Mouse (Mus musculus): Measurements from ENCODE around the gene Tspan18. TPM values are rescaled to one million over a fixed set of nuclear protein-coding genes. Genes with fewer than 3 reads are reported as not detected.

Tspan18 gene
- total RNA-seq, 4 experiments from 2014 or later: 2.1 to 4.5 (median 3.6) TPM

- no peak for DNase-seq (ENCODE audit: low spot score in 2 of 2)
Measured at GRCm38 (mm10) chr2:93188020-93188760, 146.1 kb downstream of the Tspan18 start.

GRCm38 (mm10) chr2:93187323-93187996, 146.8 kb downstream of the Tspan18 start, which contains the start of gene Trp53i11:
Gene Trp53i11, plus strand, starts transcription at chr2:93187548.
- DNase-seq (ENCODE audit: low spot score in 2 of 2): peak; percentile 59 to 60

- peak in 1 of 2 experiments; percentile 70 for DNase-seq (ENCODE audit: low spot score in 2 of 2)
Measured at GRCm38 (mm10) chr2:93182859-93183258, 151.4 kb downstream of the Tspan18 start.

GRCm38 (mm10) chr2:93180077-93180844, 154.0 kb downstream of the Tspan18 start:
- peak in 1 of 2 experiments; percentile 64 for DNase-seq (ENCODE audit: low spot score in 2 of 2)

GRCm38 (mm10) chr2:93179603-93180002, 154.7 kb downstream of the Tspan18 start:
- no peak for DNase-seq (ENCODE audit: low spot score in 2 of 2)

- DNase-seq (ENCODE audit: low spot score in 2 of 2): no peak
Measured at GRCm38 (mm10) chr2:93178313-93178677, 156.0 kb downstream of the Tspan18 start.

- no peak for DNase-seq (ENCODE audit: low spot score in 2 of 2)
Measured at GRCm38 (mm10) chr2:93177668-93178312, 156.5 kb downstream of the Tspan18 start.

- peak in 1 of 2 experiments; percentile 39 for DNase-seq (ENCODE audit: low spot score in 2 of 2)
Measured at GRCm38 (mm10) chr2:93176871-93177667, 157.2 kb downstream of the Tspan18 start.

GRCm38 (mm10) chr2:93176193-93176798, 158.0 kb downstream of the Tspan18 start:
- no peak for DNase-seq (ENCODE audit: low spot score in 2 of 2)

GRCm38 (mm10) chr2:93175721-93176120, 158.6 kb downstream of the Tspan18 start:
- no peak for DNase-seq (ENCODE audit: low spot score in 2 of 2)

GRCm38 (mm10) chr2:93175278-93175677, 159.0 kb downstream of the Tspan18 start:
- DNase-seq (ENCODE audit: low spot score in 2 of 2): no peak

- no peak for DNase-seq (ENCODE audit: low spot score in 2 of 2)
Measured at GRCm38 (mm10) chr2:93174159-93174558, 160.1 kb downstream of the Tspan18 start.

GRCm38 (mm10) chr2:93172460-93172859, 161.8 kb downstream of the Tspan18 start:
- no peak for DNase-seq (ENCODE audit: low spot score in 2 of 2)

- DNase-seq (ENCODE audit: low spot score in 2 of 2): no peak
Measured at GRCm38 (mm10) chr2:93171929-93172328, 162.4 kb downstream of the Tspan18 start.

- DNase-seq (ENCODE audit: low spot score in 2 of 2): no peak
Measured at GRCm38 (mm10) chr2:93170845-93171200, 163.5 kb downstream of the Tspan18 start.

- peak in 1 of 2 experiments; percentile 56 for DNase-seq (ENCODE audit: low spot score in 2 of 2)
Measured at GRCm38 (mm10) chr2:93170156-93170844, 164.0 kb downstream of the Tspan18 start.

GRCm38 (mm10) chr2:93166734-93167406, 167.4 kb downstream of the Tspan18 start:
- DNase-seq (ENCODE audit: low spot score in 2 of 2): peak in 1 of 2 experiments; percentile 59

- no peak for DNase-seq (ENCODE audit: low spot score in 2 of 2)
Measured at GRCm38 (mm10) chr2:93166295-93166694, 168.0 kb downstream of the Tspan18 start.

GRCm38 (mm10) chr2:93163750-93164335, 170.5 kb downstream of the Tspan18 start:
- no peak for DNase-seq (ENCODE audit: low spot score in 2 of 2)

Data from left cerebral cortex, adult 8-10 months (tissue).